Mouse (Mus musculus): ENCODE measurements at regions not wholly inside any gene's neighbourhood (a gene's known extent, or its start where the extent isn't known, plus 50 kb on each side); places are given as distances from the start of the nearest gene placed in this dataset.

DNA sequence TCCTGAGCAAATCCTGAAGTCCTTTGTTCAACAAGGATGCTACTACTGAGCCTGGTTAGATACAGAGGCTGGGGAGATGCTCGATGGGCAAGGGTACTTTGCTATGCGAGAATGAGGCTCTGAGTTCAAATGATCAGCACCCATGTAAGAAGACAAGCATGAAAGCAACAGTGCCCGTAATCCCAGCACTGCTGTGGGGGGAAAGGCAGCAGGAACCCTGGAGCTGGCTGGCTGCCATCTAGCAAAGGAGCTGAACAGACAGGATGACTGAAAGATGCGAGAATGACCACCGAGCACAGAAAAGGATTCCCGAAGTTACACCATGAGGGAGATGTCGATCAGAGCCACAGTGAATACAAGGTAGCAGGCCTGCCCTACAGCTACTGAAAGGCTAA, 84.5 kb downstream of the Pdgfa start:
- Histone ChIP-seq H3K9me3 (no peaks in the 10 kb centered on the region), H3K36me3 (no peaks in the 10 kb centered on the region), H3K4me3 (no peak overlapping the region), H3K27me3 (ENCODE audit: insufficient read depth, poor library complexity, severe bottlenecking) (no peaks in the 10 kb centered on the region), H3K27ac (0 out of 2 replicates have a peak overlapping the region, but pooled peaks have one; percentile 47), H3K4me1 (replicated peaks) (peaks cover 35% of the 10 kb centered on the region)
- WGBS: 78% methylated on average over 7 of the region's 7 CpGs
- DNase-seq (ENCODE audit: low spot score): no peak

DNA sequence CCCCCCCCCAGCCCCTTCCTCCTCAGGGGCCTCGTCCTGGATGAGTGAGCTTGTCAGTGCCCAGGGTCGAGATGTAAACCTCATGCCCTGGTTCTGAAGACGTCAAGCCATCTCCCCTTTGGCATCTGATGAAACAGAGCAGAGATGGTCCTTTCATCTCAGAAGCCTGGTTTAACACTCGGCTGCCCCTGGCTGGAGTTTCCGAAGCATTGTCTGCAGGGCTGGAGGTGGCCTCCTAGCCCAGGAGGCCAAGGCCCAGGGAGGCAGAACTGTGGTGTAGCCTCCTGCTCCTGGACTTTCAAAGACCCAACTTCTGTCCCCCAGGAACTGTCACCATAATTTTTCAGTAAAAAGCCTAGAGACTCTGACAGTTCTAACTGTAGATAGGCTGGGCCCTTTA, 82.1 kb downstream of the Pdgfa start:
- Histone ChIP-seq H3K4me1 (replicated peaks) (peaks cover 35% of the 10 kb centered on the region), H3K9me3 (no peaks in the 10 kb centered on the region), H3K4me3 (no peak overlapping the region), H3K36me3 (no peaks in the 10 kb centered on the region), H3K27me3 (ENCODE audit: insufficient read depth, poor library complexity, severe bottlenecking) (no peaks in the 10 kb centered on the region), H3K27ac (peak overlapping the region; percentile 37; the same call in 1 of the 2 replicates)
- DNase-seq (ENCODE audit: low spot score): no peak
- WGBS: 8% methylated on average over 5 of the region's 5 CpGs

DNA sequence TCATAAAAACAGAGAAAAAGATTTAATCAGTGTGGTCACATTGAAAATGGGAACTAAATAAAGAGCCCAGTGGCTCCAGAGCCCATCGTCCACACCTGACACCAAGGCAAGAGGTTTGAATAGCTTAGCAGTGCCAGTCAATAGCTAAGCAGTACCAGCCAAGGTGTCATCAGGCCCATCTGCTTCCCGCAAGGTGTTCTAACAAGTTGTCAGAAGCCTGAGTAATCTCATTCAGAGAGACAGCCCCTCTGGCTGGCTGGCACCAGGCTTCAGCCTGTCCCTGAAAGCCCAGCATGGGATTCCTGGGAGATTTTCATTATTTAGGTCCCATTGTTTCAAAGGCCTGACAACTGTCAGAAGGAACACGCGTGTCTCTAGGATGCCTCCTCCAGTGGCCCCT, 81.7 kb downstream of the Pdgfa start:
- Histone ChIP-seq H3K9me3 (no peaks in the 10 kb centered on the region), H3K4me3 (no peak overlapping the region), H3K36me3 (no peaks in the 10 kb centered on the region), H3K27ac (no peak overlapping the region), H3K27me3 (ENCODE audit: insufficient read depth, poor library complexity, severe bottlenecking) (no peaks in the 10 kb centered on the region), H3K4me1 (replicated peaks) (peaks cover 35% of the 10 kb centered on the region)
- 79% methylated on average over 4 of the region's 4 CpGs for WGBS
- no peak for DNase-seq (ENCODE audit: low spot score)

DNA sequence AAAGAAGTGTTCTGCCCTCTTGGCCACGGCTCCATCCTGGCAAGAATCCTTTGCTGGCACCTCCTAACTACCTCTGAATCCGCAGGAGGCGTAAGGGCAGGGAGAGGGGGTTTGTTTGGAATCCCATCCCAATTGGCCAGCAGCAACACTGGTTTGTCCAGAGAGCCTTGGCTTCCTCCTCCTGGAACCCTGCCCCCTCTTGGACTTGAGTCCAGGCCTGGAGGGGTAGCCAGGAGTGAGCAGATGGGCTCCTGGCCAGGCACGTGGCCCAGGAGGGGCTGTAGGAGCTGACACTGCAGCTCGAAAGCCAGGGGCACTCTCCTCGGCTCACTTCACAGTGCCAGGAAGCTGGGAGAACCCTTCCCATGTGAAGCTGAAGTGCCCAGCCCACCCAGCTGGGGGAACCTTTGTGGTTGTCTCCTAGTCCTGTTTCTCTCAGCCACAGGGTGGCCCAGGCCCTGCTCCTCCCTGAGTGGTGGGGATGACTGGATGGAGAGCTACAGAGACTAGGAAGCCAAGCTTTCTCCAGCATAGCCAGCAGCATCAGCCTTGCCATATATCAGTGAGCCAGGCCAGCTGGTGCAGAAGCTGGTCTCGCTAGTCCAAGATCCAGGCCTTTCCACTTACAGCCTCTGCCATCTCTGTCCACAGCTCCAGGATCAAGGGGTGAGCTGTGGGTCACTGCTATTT, 76.9 kb downstream of the Pdgfa start:
- WGBS: 72% methylated on average over 7 of the region's 7 CpGs

DNA sequence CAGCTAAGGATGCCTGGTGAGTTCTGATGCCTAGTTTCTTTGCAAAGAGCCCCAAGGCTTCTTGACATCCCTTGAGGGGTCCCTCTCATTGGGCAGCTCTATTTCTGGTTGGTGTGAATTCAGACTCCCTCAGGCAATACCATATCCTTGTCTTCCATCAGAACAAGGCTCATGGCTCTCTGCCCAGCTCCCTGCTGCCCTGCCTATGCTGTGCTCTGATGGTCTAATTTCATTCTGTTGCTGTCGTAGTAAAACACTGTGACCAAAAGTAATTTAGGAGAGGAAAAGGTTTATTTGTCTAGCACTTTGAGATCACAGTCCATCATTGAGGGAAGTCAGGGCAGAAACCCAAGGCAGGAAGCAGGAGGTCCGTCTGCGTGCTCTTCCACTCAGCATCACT, 75.1 kb downstream of the Pdgfa start:
- H3K36me3 ChIP-seq: no peaks in the 10 kb centered on the region
- DNase-seq (ENCODE audit: low spot score): no peak
- 80% methylated on average over 3 of the region's 3 CpGs for WGBS
- H3K27ac ChIP-seq: no peak overlapping the region
- no peaks in the 10 kb centered on the region; the same call in 1 of the 2 replicates for H3K27me3 ChIP-seq (ENCODE audit: insufficient read depth, poor library complexity, severe bottlenecking)
- H3K4me3 ChIP-seq: no peak overlapping the region
- no peaks in the 10 kb centered on the region for H3K4me1 ChIP-seq (replicated peaks)
- H3K9me3 ChIP-seq: no peaks in the 10 kb centered on the region

More for the DNA sequence above, 76.9 kb downstream of the Pdgfa start:
- H3K4me3 ChIP-seq: no peak overlapping the region
- 0 out of 2 replicates have a peak, but pooled peaks cover 8% of the 10 kb centered on the region for H3K4me1 ChIP-seq (replicated peaks)
- H3K36me3 ChIP-seq: no peaks in the 10 kb centered on the region
- DNase-seq (ENCODE audit: low spot score): no peak
- H3K9me3 ChIP-seq: no peaks in the 10 kb centered on the region
- H3K27me3 ChIP-seq (ENCODE audit: insufficient read depth, poor library complexity, severe bottlenecking): no peaks in the 10 kb centered on the region; the same call in 1 of the 2 replicates
- H3K27ac ChIP-seq: no peak overlapping the region

All from hindbrain, embryonic 10.5 days (tissue).